Mouse (Mus musculus) left cerebral cortex, adult 9 months (tissue): Measurements from ENCODE around the gene Acsf2.
"Not testable (repeated sequence)": the region's sequence is repeated elsewhere in the genome, so short reads cannot be mapped to it uniquely, and the experiment has no call there.

Source experiments
- DNase-seq, 2 experiments: peaks; one replicate each; pipeline ENCODE4 v3.0.0; 2022; ENCODE audit warnings: low spot score in 2 of 2

Gene Acsf2

GRCm38 (mm10) chr11:94601321-94602281 is at the start of gene Acsf2:
TSS of gene Acsf2 (minus strand) at chr11:94601871.
- peak in 1 of 2 experiments; percentile 31 for DNase-seq

- not testable (repeated sequence) for DNase-seq
These were observed 49.6 kb upstream of the Acsf2 start for GRCm38 (mm10) chr11:94651241-94651640.

GRCm38 (mm10) chr11:94646457-94646856 is 44.8 kb upstream of the Acsf2 start:
- DNase-seq, result no peak

GRCm38 (mm10) chr11:94644461-94645219 is 43.0 kb upstream of the Acsf2 start:
- peak; percentile 31 to 56 for DNase-seq

GRCm38 (mm10) chr11:94634431-94634830 is 32.8 kb upstream of the Acsf2 start:
- DNase-seq, result no peak

GRCm38 (mm10) chr11:94632988-94633387 is 31.3 kb upstream of the Acsf2 start:
- no peak for DNase-seq

GRCm38 (mm10) chr11:94631969-94632368 is 30.3 kb upstream of the Acsf2 start:
- DNase-seq, result no peak

- DNase-seq, result no peak
These were observed 28.7 kb upstream of the Acsf2 start for GRCm38 (mm10) chr11:94630199-94631011.

GRCm38 (mm10) chr11:94629884-94630198 is 28.2 kb upstream of the Acsf2 start:
- DNase-seq, result no peak

GRCm38 (mm10) chr11:94629199-94629883 is 27.7 kb upstream of the Acsf2 start, which contains the start of gene Lrrc59:
TSS of gene Lrrc59 (plus strand) at chr11:94629767.
- peak; percentile 77 to 95 for DNase-seq

GRCm38 (mm10) chr11:94622162-94622561 is 20.5 kb upstream of the Acsf2 start:
- no peak for DNase-seq

- DNase-seq, result no peak
These were observed 19.8 kb upstream of the Acsf2 start for GRCm38 (mm10) chr11:94621458-94621852.

- DNase-seq, result no peak
These were observed 19.2 kb upstream of the Acsf2 start for GRCm38 (mm10) chr11:94620766-94621457.

GRCm38 (mm10) chr11:94617646-94618045 is 16.0 kb upstream of the Acsf2 start:
- no peak for DNase-seq

- no peak for DNase-seq
These were observed 13.8 kb upstream of the Acsf2 start for GRCm38 (mm10) chr11:94615494-94615893.

- no peak for DNase-seq
These were observed 12.9 kb upstream of the Acsf2 start for GRCm38 (mm10) chr11:94614603-94615002.

- DNase-seq, result no peak
These were observed 9.4 kb upstream of the Acsf2 start for GRCm38 (mm10) chr11:94610744-94611740.

GRCm38 (mm10) chr11:94602356-94602955 is 785 bp upstream of the Acsf2 start:
- DNase-seq, result no peak

- DNase-seq, result no peak
These were observed 1.2 kb downstream of the Acsf2 start for GRCm38 (mm10) chr11:94600447-94600846.
